Mouse (Mus musculus) MN1 (cell line): ENCODE measurements at regions not wholly inside any gene's neighbourhood (a gene's known extent, or its start where the extent isn't known, plus 50 kb on each side); places are given as distances from the start of the nearest gene placed in this dataset.
"Not testable (repeated sequence)": the region's sequence is repeated elsewhere in the genome, so short reads cannot be mapped to it uniquely, and the experiment has no call there.

Experiments
- DNase-seq: peaks from one replicate; pipeline ENCODE4 v3.0.0-alpha.2; 2016; ENCODE audit warnings: low spot score

DNA sequence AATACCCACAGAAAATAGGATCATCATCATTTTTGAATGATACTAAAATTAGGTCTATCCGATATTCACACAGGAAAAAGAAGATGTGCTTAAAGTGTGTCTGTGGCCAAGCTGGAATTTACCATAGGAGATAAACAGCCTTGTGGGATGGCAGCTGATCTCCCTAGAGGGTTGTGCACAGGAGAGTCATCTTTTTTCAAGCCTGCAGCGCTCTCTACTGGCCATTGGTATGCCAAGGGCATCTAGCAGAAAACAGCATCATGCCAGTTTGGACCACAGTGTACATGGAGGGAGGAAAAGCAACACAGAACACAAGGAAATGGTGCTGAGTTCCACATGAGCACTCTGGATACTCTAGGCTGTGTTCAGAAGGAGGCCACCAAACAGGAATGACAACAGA is 74.1 kb upstream of the Diaph3 start:
- peak; percentile 84 for DNase-seq

DNA sequence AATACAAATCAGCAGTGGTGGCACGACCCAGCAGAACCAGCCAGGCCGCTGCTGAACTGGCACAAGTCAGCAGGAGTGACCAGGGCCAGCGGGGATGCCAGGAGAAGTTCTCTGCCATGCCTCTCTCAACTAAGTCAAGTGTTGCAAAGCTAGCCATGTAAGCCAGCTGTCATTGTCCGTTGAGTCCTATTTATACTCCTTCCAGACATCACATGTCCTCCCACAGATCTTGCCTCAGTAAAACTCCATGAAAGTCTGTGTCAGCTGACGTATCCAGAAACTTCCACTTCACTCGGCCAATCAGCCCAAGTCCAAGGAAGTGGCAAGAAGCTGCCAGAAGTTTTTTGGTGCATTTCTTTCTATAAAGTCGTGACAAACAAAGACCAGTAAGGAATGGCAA is 76.0 kb upstream of the Diaph3 start:
- DNase-seq: no peak

- DNase-seq: no peak
These were observed 78.9 kb upstream of the Diaph3 start for GRCm38 (mm10) chr14:87219975-87220374.

DNA sequence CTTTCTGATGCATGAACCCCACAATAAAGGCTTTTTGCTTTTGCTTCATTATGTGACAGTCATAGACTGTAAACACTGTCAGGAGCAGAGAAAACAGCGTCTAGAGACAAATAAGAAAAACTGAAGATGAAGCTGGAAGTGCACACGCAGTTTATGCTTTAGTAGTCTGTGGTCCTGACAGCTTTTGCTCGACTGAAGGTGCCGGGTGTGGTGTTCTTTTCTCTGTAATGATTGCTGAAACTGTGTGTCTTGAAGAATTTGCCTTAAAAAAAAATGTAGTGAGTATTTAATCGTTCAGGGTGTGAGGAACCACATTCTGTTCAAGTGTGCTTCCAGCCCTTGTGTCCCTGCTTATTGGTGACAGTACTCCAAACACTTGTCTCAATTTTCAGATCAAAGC is 83.8 kb upstream of the Diaph3 start:
- DNase-seq: no peak

DNA sequence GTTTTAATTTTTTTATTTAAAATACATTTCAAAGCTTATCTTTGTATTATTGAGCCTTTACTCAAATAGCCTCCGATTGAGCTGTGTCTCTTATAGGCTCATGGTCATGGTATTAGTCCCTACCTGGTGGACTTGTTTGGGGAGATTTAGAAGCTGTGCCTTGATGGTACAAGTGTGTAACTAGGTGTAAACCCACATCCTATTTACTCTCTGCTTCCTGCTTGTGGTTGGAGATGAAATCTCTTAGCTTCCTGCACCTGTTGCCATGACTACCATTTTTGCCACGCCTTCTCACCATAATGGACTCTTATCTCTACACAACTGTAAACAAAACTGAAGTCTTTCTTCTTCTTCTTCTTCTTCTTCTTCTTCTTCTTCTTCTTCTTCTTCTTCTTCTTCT is 108.2 kb upstream of the Diaph3 start:
- no peak for DNase-seq

DNA sequence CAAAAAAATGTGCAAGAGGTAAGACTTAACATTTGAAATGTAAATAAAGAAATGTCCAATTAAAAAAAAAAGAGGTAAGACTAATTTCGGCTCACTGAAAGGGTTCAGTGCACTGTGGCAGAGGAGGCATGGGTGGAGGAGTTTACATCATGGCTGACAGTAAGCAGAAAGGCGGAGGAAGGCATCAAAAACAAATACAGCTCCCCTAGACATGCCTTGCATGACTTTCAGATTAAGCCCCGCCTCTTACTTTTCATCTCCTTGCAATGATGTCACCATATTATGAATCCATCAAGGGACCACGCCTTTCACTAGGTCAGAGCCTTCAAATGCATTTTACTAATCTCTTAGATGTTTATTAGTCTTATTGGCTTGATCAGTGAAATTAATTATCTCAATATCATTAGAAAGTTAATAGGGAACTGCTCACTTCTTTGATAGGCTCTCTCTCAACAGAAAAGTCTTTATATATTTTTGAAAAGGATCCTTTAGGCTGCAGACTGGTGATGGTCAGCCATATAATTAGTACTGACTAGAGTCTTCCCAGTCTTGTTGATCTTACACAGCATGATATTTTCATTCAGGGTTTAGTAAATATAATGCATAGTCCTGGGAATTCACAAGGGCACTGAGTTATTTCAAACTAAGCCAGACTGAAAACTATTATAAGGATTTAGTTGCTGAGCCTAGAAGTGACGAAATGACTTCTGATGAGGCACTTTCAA is 114.6 kb upstream of the Diaph3 start:
- DNase-seq: no peak

DNA sequence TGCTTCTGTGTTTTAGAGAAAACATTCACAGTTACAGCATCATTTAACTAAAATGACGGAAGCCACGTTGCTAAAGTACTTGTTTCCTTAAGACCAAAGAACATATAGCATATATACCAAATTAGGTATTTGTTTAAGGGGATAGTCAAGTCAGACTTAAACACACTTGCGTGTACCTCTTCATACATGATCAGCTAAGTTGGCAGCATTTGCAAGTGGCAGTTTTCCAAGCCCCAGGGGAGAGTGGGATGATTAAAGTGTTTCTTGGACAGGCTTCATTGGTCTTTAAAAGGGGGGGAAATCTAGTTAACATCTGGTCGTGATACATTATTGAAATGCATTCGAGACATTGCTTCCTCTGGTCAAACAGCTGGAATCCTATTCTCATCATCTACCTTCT is 120.7 kb upstream of the Diaph3 start:
- DNase-seq: no peak

DNA sequence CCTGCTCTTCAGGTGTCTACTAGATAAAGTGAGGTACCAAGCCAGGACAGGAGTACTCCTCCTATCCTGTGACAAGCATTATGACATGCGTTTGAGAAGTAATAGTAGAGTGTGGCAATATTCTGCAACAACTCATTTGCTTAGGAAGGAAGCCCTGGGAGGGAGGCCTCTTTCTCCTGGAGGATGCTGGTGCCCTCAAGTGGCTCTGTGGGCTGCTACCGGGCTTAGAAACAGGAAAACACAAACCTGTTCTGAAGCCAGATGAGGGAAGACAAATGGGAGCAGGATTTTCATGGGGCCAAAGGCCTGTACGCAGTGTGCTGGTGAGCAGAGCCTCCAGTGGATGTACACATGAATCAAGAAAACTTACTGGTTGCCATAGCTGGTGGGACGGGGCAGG is 123.8 kb upstream of the Diaph3 start:
- DNase-seq: no peak

DNA sequence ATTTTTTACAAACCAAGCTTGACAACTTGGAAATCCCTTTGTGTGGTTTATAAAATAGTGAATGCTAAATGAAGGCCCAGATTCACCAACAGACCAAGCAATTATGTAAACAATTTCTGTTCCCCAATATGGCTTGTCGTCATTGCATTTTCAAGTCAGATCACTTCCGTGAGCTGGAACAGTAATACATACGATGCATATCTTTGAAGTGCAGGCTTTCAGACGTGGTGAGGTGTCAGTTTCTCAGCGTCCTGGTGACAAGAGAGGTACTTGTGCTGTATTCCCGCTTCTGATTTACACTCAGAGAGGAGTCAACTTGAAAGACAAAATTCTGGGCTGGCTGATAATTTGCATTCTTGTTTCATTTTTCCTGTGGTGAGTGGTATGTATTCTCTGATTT is 125.3 kb upstream of the Diaph3 start:
- no peak for DNase-seq

DNA sequence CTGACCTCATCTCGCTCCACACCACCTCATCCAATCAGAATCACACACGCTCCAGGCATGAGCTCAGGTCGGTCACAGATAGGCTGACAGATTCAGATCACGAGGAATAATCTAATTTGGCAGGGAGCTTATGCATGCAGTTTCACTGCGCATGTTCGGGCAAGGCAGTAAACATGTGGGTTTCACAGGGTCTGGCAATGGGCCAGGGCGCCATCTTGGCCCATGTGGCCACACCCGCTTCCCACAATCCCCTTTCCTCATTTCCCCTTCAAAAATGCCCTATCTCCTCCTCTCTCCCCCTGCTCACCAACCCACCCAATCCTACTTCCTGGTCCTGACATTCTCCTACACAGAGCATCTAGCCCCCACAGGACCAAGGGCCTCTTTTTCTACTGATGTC is 127.2 kb upstream of the Tdrd3 start:
- not testable (repeated sequence) for DNase-seq

DNA sequence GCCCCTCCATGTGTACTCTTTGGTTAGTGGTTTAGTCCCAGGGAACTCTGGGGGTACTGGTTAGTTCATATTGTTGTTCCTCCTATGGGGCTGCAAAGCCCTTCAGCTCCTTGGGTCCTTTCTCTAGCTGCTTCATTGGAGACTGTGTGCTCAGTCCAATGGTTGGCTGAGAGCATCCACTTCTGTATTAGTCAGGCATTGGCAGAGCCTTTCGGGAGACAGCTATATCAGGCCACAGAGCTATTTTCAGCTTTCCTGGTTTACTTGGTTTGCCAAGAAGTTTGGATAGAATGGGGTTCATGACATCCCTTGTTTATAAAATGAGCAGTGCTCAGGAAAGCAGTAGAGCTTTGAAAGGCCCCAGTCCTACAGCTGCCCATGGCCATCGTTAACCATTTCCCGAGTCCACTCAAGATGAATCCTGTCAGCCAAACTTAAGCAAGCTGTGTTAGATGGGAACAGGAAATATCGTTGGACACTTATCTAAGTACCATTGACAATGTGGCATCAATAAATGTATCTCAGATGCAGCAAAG is 126.7 kb upstream of the Tdrd3 start:
- DNase-seq: no peak

- DNase-seq: no peak
These were observed 121.2 kb upstream of the Tdrd3 start for GRCm38 (mm10) chr14:87295206-87295605.

- no peak for DNase-seq
These were observed 119.3 kb upstream of the Tdrd3 start for GRCm38 (mm10) chr14:87297160-87297559.

- DNase-seq: no peak
These were observed 115.6 kb upstream of the Tdrd3 start for GRCm38 (mm10) chr14:87300838-87301237.

DNA sequence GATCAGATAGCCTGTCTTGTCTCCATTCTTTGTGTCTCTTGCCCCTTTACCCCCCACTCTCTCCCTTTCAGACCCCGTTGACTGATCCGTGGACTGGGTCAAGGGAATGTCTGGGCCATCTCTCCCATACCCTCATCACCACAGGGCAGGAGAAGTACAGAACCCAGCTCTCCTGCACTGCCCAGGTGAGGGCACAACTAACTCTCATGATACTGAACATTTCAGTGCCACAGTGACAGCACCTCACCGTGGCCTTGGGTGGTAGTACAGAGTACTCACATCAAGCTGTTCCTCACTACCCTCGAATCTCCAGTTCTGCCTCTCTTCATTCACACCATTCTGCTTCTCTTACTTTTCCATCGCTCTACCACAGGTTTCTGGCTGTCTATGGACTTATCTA is 114.9 kb upstream of the Tdrd3 start:
- DNase-seq: no peak

GRCm38 (mm10) chr14:87305481-87305880 is 111.0 kb upstream of the Tdrd3 start:
- no peak for DNase-seq

DNA sequence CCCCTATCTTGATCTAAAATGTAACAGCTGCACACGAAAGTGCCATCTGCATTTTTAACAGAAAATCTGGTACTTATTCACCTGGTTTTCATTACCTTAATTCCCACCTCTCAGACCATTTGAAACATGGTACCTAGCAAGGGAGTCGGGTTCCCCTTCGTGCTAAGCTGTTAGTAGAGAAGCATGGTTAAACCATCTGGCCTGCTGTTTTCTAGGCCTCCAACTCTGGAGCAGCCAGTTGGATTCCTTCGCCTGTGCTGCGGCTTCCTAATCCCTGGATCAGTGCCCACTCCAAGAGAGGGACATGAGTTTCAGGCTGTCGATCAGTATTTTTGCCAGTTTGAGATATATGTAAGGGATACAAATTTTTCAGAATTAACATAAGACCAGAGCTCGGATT is 110.4 kb upstream of the Tdrd3 start:
- DNase-seq: no peak

GRCm38 (mm10) chr14:87308016-87308415 is 108.4 kb upstream of the Tdrd3 start:
- DNase-seq: no peak

DNA sequence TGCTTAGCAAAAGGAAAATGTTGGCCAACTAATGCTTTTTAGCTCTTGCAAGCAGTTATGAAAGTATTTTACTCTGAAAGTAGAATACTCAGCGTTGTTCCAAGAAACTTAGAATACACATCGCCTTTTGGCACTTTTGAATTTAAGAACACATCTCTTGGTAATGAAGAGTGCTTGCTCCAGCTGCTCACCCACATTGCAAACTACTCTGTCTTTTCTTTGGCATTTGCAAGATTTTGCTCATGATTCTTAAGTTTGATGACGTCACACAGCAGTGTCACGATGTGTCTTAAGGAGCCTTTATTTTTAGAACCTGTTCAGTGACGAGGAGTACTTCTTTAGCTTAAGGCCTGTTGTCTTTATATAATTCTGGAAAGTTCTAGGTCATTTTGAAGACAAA is 104.1 kb upstream of the Tdrd3 start:
- no peak for DNase-seq

- DNase-seq: peak; percentile 62
These were observed 101.3 kb upstream of the Tdrd3 start for GRCm38 (mm10) chr14:87314999-87315732.

DNA sequence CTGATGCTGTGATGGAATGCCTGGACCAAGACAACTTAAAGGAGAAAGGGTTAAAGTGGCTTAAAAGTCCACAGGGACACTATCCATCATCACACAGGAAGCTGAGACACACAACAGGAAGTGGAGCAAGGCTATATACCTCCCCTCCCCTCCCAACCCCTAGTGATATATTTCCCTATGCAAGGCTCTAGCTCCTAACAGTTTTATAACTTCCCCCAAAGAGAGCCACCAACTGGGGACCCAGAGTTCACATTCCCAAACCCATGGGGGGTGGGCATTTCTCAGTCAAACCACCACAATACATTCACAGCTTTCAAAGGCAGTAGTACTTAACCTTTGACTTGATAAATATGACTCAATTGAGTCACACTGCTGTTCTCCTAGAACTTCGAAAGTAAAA is 88.6 kb upstream of the Tdrd3 start:
- no peak for DNase-seq

- DNase-seq: no peak
These were observed 78.4 kb upstream of the Tdrd3 start for GRCm38 (mm10) chr14:87337950-87338526.

- DNase-seq: no peak
These were observed 71.9 kb upstream of the Tdrd3 start for GRCm38 (mm10) chr14:87344540-87344939.
